Mouse (Mus musculus): Measurements from ENCODE around the gene Ldlrad3.

GRCm38 (mm10) chr2:102190956-102191355 lies 4.8 kb upstream of the Ldlrad3 start:
- no peak for TF ChIP-seq EP300 (IDR thresholded peaks at IDR 0.05; ENCODE audit: low read depth)
- TF ChIP-seq CTCF (IDR thresholded peaks at IDR 0.05; ENCODE audit: low read depth), result no peak
